Mouse (Mus musculus) megakaryocyte, embryonic 14.5 days (primary cell): ENCODE results near the gene Top1. TPM values are rescaled to one million over a fixed set of nuclear protein-coding genes. Genes with fewer than 3 reads are reported as not detected.

Source experiments
- H3K27me3 ChIP-seq: replicated peaks from 2 replicates; pipeline ENCODE3; 2012; ENCODE audit warnings: inconsistent platforms
- H3K36me3 ChIP-seq: replicated peaks from 2 replicates; pipeline ENCODE3; 2012; ENCODE audit warnings: low read length, inconsistent platforms, mixed read lengths
- H3K4me1 ChIP-seq: 2 replicates; pipeline ENCODE4 v1.6.1; 2012; ENCODE audit warnings: inconsistent platforms
- H3K4me3 ChIP-seq: replicated peaks from 2 replicates; pipeline ENCODE3; 2012; ENCODE audit warnings: moderate library complexity, mild to moderate bottlenecking, inconsistent platforms
- H3K9me3 ChIP-seq: 2 replicates; pipeline ENCODE4 v1.6.1; 2012; ENCODE audit warnings: inconsistent platforms
- FLI1 ChIP-seq: IDR thresholded peaks from 2 replicates; pipeline ENCODE4 v1.6.1; 2012; ENCODE audit warnings: low read length, inconsistent platforms, mixed read lengths
- GATA1 ChIP-seq: IDR thresholded peaks from 3 replicates; pipeline ENCODE4 v1.6.1; 2012; ENCODE audit warnings: mixed read lengths, low read length, inconsistent platforms, borderline replicate concordance
- polyA plus RNA-seq: library from polyadenylated mRNA; stranded (reverse); fragments of >175 nt; gene quantifications from 2 replicates; pipeline ENCODE4 v1.2.3, GENCODE M21; 2012; ENCODE audit warnings: low replicate concordance; ENCODE audit not compliant: insufficient read depth

Top1 gene
- polyA plus RNA-seq, 1 experiment: 107 TPM

DNA sequence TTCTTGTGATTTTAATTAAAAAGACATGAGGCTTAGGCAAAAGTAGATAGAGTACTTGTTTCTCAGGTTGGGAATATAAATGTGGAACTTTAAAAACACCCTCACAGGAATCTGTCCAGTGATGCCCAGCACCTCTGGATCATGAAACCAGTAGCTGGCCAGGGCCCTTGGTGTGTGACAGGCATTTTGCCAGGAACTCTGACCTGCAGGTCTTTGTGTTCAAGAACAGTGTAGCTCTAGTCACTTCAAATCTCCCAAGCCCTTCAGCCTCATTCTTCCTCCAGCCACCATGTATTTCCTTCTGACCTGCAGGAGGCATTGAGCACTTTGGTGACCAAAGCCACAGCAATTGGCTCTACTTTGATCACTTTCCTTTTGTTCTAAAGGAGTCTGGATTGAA, 124.7 kb downstream of the Top1 start:
- no peak for TF ChIP-seq FLI1
- TF ChIP-seq GATA1: no peak
- Histone ChIP-seq H3K9me3 (no peaks in the 10 kb centered on the region), H3K4me1 (peaks cover 8% of the 10 kb centered on the region; the same call in 1 of the 2 replicates), H3K36me3 (peaks cover 22% of the 10 kb centered on the region), H3K27me3 (no peaks in the 10 kb centered on the region), H3K4me3 (no peak overlapping the region)

- Histone ChIP-seq H3K36me3 (peaks cover 20% of the 10 kb centered on the region), H3K9me3 (no peaks in the 10 kb centered on the region), H3K4me1 (peaks cover 8% of the 10 kb centered on the region; the same call in 1 of the 2 replicates), H3K4me3 (no peak overlapping the region), H3K27me3 (no peaks in the 10 kb centered on the region)
- TF ChIP-seq FLI1 (no peak), GATA1 (no peak)
Measured at GRCm38 (mm10) chr2:160770871-160771270, 125.2 kb downstream of the Top1 start.

GRCm38 (mm10) chr2:160771325-160772276, 125.9 kb downstream of the Top1 start:
- TF ChIP-seq GATA1 (no peak), FLI1 (no peak)
- Histone ChIP-seq H3K36me3 (peaks cover 12% of the 10 kb centered on the region), H3K9me3 (no peaks in the 10 kb centered on the region), H3K27me3 (no peaks in the 10 kb centered on the region), H3K4me1 (peaks cover 8% of the 10 kb centered on the region; the same call in 1 of the 2 replicates), H3K4me3 (no peak overlapping the region)

Other genes starting within 250 kb of the Top1 start
- 4.1 and 10.7 TPM in 2 replicates for gene Plcg1, start 85.4 kb downstream of the Top1 start, polyA plus RNA-seq
- gene Zhx3, start 227.1 kb downstream of the Top1 start, polyA plus RNA-seq: 0.29 and 1.2 TPM in 2 replicates
- not detected in 2 replicates for gene Lpin3, start 234.8 kb downstream of the Top1 start, polyA plus RNA-seq